22 mouse cellular contexts compared by ENCODE assay signal in the genomic region with DNA sequence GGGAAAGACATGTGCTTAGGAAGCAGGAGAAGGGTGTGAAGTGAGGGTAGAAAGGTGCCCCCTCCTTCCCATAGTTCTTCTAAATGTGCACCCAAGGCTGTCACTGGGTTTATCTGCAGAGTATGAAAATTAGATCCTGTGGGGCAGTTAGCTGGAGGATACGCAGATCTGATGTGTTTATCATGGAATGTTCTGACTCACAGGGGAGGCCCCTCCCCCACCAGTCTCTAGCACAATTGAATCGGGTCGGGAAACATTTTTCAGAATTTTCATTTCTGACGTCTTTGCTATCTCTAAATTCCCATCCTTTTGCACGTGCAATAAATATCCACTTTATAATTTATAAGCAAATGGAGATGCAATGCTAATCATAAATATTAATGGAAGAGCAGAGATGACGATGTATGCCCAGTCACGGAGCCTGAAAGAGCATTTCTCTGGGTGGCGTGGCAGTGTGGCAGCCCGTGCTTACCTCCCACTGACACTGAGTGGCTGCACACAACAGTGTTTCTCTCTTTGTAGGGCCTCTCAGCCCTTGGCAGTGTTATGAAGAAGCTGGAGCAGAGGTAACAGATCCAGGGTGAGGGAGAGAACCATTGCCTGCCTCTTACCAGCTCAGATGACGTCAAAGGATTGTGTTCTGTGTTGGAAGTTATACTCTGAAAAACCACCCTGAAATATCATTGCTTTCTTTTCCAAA.
DNase-seq lines count a peak whose midpoint lies in the region; ATAC-seq and TF ChIP-seq lines count a peak whose summit lies in the region.
"Had no signal": no experiment of that assay in that cellular context is flagged by ENCODE, and none has a peak within 500 bp of the region (broad histone marks: within the 10 kb centered on the region; RNA-seq: fewer than 3 reads in every experiment).

No protein-coding gene starts in this region.

- H3K79me2 ChIP-seq in myocyte (ENCODE audit: control insufficient read depth, insufficient read depth), result no peaks in the 10 kb centered on the region

- TF ChIP-seq POLR2A in myocyte (IDR thresholded peaks at IDR 0.05; ENCODE audit: insufficient read length, low read depth), result no peak

- H3K4me2 ChIP-seq in midbrain, embryonic 15.5 days, result no peak overlapping the region
- no peak overlapping the region for H3K4me2 ChIP-seq in midbrain, postnatal 0 days (ENCODE audit: low read depth, low read length, poor library complexity, severe bottlenecking)
- peak overlapping the region; percentile 43 for H3K4me2 ChIP-seq in myocyte (ENCODE audit: low read depth)
- H3K4me2 ChIP-seq: embryonic facial prominence, embryonic 13.5 days; hindbrain, embryonic 15.5 days; kidney, embryonic 15.5 days; liver, embryonic 11.5 days; midbrain, embryonic 12.5 days had no signal

- no peaks in the 10 kb centered on the region for H3K9me3 ChIP-seq in midbrain, embryonic 15.5 days
- H3K9me3 ChIP-seq in midbrain, postnatal 0 days (ENCODE audit: low read length), result no peaks in the 10 kb centered on the region
- H3K9me3 ChIP-seq: embryonic facial prominence, embryonic 13.5 days; hindbrain, embryonic 15.5 days; kidney, embryonic 15.5 days had no signal

- H3K27ac ChIP-seq in midbrain, embryonic 15.5 days, result peak overlapping the region; percentile 1; the same call in 1 of the 2 replicates
- H3K27ac ChIP-seq in midbrain, postnatal 0 days (ENCODE audit: low read depth, low read length), result no peak overlapping the region
- H3K27ac ChIP-seq: embryonic facial prominence, embryonic 13.5 days; hindbrain, embryonic 15.5 days; kidney, embryonic 15.5 days; macrophage; midbrain, embryonic 12.5 days had no signal

- H3K4me3 ChIP-seq in midbrain, embryonic 15.5 days, result no peak overlapping the region
- H3K4me3 ChIP-seq in midbrain, postnatal 0 days (ENCODE audit: low read depth, low read length), result no peak overlapping the region
- no peak overlapping the region for H3K4me3 ChIP-seq in myocyte
- H3K4me3 ChIP-seq: embryonic facial prominence, embryonic 13.5 days; hindbrain, embryonic 15.5 days; kidney, embryonic 15.5 days; midbrain, embryonic 12.5 days had no signal

- H3K27me3 ChIP-seq in midbrain, embryonic 15.5 days (replicated peaks), result no peaks in the 10 kb centered on the region
- no peaks in the 10 kb centered on the region for H3K27me3 ChIP-seq in midbrain, postnatal 0 days (ENCODE audit: insufficient read depth, low read length)
- no peaks in the 10 kb centered on the region for H3K27me3 ChIP-seq in myocyte (ENCODE audit: control insufficient read depth, insufficient read depth, insufficient read length)
- H3K27me3 ChIP-seq: CH12.LX; embryonic facial prominence, embryonic 13.5 days; hindbrain, embryonic 15.5 days; kidney, embryonic 15.5 days; midbrain, embryonic 12.5 days had no signal

- 61% methylated on average over 10 of the region's 10 CpGs for WGBS in midbrain, embryonic 15.5 days
- 50% methylated on average over 10 of the region's 10 CpGs for WGBS in midbrain, postnatal 0 days

- no peak overlapping the region for H3ac ChIP-seq in myocyte (ENCODE audit: control insufficient read depth, insufficient read length)

- H3K9ac ChIP-seq in midbrain, embryonic 15.5 days, result no peak overlapping the region
- no peak overlapping the region for H3K9ac ChIP-seq in midbrain, postnatal 0 days (replicated peaks; ENCODE audit: low read length, poor library complexity, severe bottlenecking)
- H3K9ac ChIP-seq: embryonic facial prominence, embryonic 13.5 days; hindbrain, embryonic 15.5 days; kidney, embryonic 15.5 days; midbrain, embryonic 12.5 days had no signal

- no peaks in the 10 kb centered on the region; the same call in 1 of the 2 replicates for H3K4me1 ChIP-seq in midbrain, embryonic 15.5 days
- H3K4me1 ChIP-seq in midbrain, postnatal 0 days (ENCODE audit: insufficient read depth, low read length), result peaks cover 4% of the 10 kb centered on the region; the same call in 1 of the 2 replicates
- H3K4me1 ChIP-seq: hindbrain, embryonic 15.5 days; kidney, embryonic 15.5 days; midbrain, embryonic 12.5 days had no signal

- peak; percentile 18 to 35 for DNase-seq in adrenal gland, adult 18-20 months (ENCODE audit: low spot score in 2 of 2)
- DNase-seq in adrenal gland, postnatal 4 days (ENCODE audit: low spot score in 2 of 2), result no peak
- DNase-seq in midbrain, postnatal 0 days (ENCODE audit: low spot score), result no peak
- DNase-seq in adrenal gland, adult 2 months, result peak; percentile 59
- DNase-seq: cerebellum, adult 11-12 months; cerebellum, postnatal 14 days; heart, postnatal 4 days; lung, adult 2 months; right cerebral cortex, adult 18-20 months had no signal

- TF ChIP-seq CTCF in midbrain, postnatal 0 days (IDR thresholded peaks at IDR 0.05), result no peak

- no peaks in the 10 kb centered on the region for H3K36me3 ChIP-seq in midbrain, embryonic 15.5 days (replicated peaks)
- H3K36me3 ChIP-seq in midbrain, postnatal 0 days (ENCODE audit: insufficient read depth, low read length), result no peaks in the 10 kb centered on the region
- H3K36me3 ChIP-seq in myocyte (ENCODE audit: control insufficient read depth, insufficient read depth), result no peaks in the 10 kb centered on the region
- H3K36me3 ChIP-seq: embryonic facial prominence, embryonic 13.5 days; hindbrain, embryonic 15.5 days; kidney, embryonic 15.5 days; midbrain, embryonic 12.5 days had no signal

- peak; percentile 62; the same call in 1 of the 2 replicates for ATAC-seq in midbrain, embryonic 15.5 days (replicated peaks)
- no peak; the same call in 1 of the 2 replicates for ATAC-seq in midbrain, postnatal 0 days (ENCODE audit: low FRiP score)
- no peak for ATAC-seq in erythroblast, adult 5-6 weeks (replicated peaks; ENCODE audit: low FRiP score, poor library complexity, severe bottlenecking)
- no peak for ATAC-seq in megakaryocyte, adult 5-6 weeks (ENCODE audit: poor library complexity, severe bottlenecking)
- ATAC-seq: forebrain, embryonic 16.5 days; intestine, embryonic 16.5 days had no signal

TF ChIP-seq in myocyte, 11 proteins besides CTCF, POLR2A, EP300 and RAD21:
- TF ChIP-seq E2F4 (IDR thresholded peaks at IDR 0.05; ENCODE audit: insufficient read depth), result no peak
- no peak for TF ChIP-seq TCF12 (IDR thresholded peaks at IDR 0.05; ENCODE audit: insufficient read depth, poor library complexity, severe bottlenecking)
- TF ChIP-seq REST (IDR thresholded peaks at IDR 0.05; ENCODE audit: insufficient read depth, insufficient read length), result no peak
- TF ChIP-seq MYOG (IDR thresholded peaks at IDR 0.05; ENCODE audit: control insufficient read depth in 1 of 3, insufficient read depth in 1 of 3, insufficient read length in 2 of 3, low read depth in 2 of 3), result no peak
- TF ChIP-seq TCF3 (IDR thresholded peaks at IDR 0.05; ENCODE audit: insufficient read length, low read depth), result no peak
- TF ChIP-seq USF1 (IDR thresholded peaks at IDR 0.05; ENCODE audit: low read depth), result no peak
- no peak for TF ChIP-seq SRF (IDR thresholded peaks at IDR 0.05; ENCODE audit: control insufficient read depth, insufficient read length, low read depth)
- no peak for TF ChIP-seq CEBPB (IDR thresholded peaks at IDR 0.05; ENCODE audit: insufficient read depth, poor library complexity, severe bottlenecking)
- no peak for TF ChIP-seq MYOD1 (IDR thresholded peaks at IDR 0.05; ENCODE audit: control insufficient read depth in 1 of 3, insufficient read length in 2 of 3, low read depth in 2 of 3)
TF ChIP-seq in myocyte: peak in this region for 0.

Comparison
In these comparisons a context has a peak if more than half of its experiments do, and no peak if none do; other contexts are left out.
1. DNase-seq: peak in adrenal gland, adult 18-20 months (2 of 2) and adrenal gland, adult 2 months (single experiment); none in adrenal gland, postnatal 4 days (0 of 2) and midbrain, postnatal 0 days (single experiment).